Mouse (Mus musculus) liver, postnatal 0 days (tissue): ENCODE results near the gene Sox5.

Experiments used
- CTCF ChIP-seq: sonication (generic); IDR thresholded peaks from 2 replicates; pipeline ENCODE4 v1.5.1; 2016; ENCODE audit warnings: antibody characterized with exemption, low read depth
- EP300 ChIP-seq: IDR thresholded peaks from 2 replicates; pipeline ENCODE4 v1.6.1; 2016; ENCODE audit warnings: antibody characterized with exemption, low read depth, mild to moderate bottlenecking

GRCm38 (mm10) chr6:144116646-144117045 is 665.1 kb downstream of the Sox5 start:
- TF ChIP-seq CTCF (no peak), EP300 (no peak)
